Mouse (Mus musculus): ENCODE data around the gene Chst12. TPM values are rescaled to one million over a fixed set of nuclear protein-coding genes. Genes with fewer than 3 reads are reported as not detected.
"Not testable (repeated sequence)": the region's sequence is repeated elsewhere in the genome, so short reads cannot be mapped to it uniquely, and the experiment has no call there.

The Chst12 gene
- total RNA-seq (2015) (68.5 and 74.5 TPM in 2 replicates), total RNA-seq (2017) (31.4 and 39.4 TPM in 2 replicates)

GRCm38 (mm10) chr5:140505208-140505780 lies at the start of gene Chst12:
TSS of gene Chst12 (plus strand) at chr5:140505550.
- peak; percentile 62 for ATAC-seq (replicated peaks; ENCODE audit: poor library complexity)

GRCm38 (mm10) chr5:140461476-140461875 lies 43.9 kb upstream of the Chst12 start:
- ATAC-seq (replicated peaks; ENCODE audit: poor library complexity), result no peak

- ATAC-seq (replicated peaks; ENCODE audit: poor library complexity), result not testable (repeated sequence)
These were observed 42.2 kb upstream of the Chst12 start for GRCm38 (mm10) chr5:140463151-140463550.

- ATAC-seq (replicated peaks; ENCODE audit: poor library complexity), result no peak
These were observed 40.4 kb upstream of the Chst12 start for GRCm38 (mm10) chr5:140464943-140465342.

GRCm38 (mm10) chr5:140472336-140472735 lies 33.0 kb upstream of the Chst12 start:
- ATAC-seq (replicated peaks; ENCODE audit: poor library complexity), result peak; percentile 89

GRCm38 (mm10) chr5:140481458-140481857 lies 23.9 kb upstream of the Chst12 start:
- no peak for ATAC-seq (replicated peaks; ENCODE audit: poor library complexity)

- no peak for ATAC-seq (replicated peaks; ENCODE audit: poor library complexity)
These were observed 14.2 kb upstream of the Chst12 start for GRCm38 (mm10) chr5:140491142-140491541.

- no peak for ATAC-seq (replicated peaks; ENCODE audit: poor library complexity)
These were observed 12.6 kb upstream of the Chst12 start for GRCm38 (mm10) chr5:140492684-140493233.

- ATAC-seq (replicated peaks; ENCODE audit: poor library complexity), result peak; percentile 16; the same call in 1 of the 2 replicates
These were observed 7.2 kb upstream of the Chst12 start for GRCm38 (mm10) chr5:140498176-140498575.

GRCm38 (mm10) chr5:140500736-140501135 lies 4.6 kb upstream of the Chst12 start:
- peak; percentile 27 for ATAC-seq (replicated peaks; ENCODE audit: poor library complexity)

GRCm38 (mm10) chr5:140501982-140502836 lies 3.1 kb upstream of the Chst12 start:
- peak; percentile 31 for ATAC-seq (replicated peaks; ENCODE audit: poor library complexity)

- ATAC-seq (replicated peaks; ENCODE audit: poor library complexity), result not testable (repeated sequence)
These were observed 2.4 kb upstream of the Chst12 start for GRCm38 (mm10) chr5:140502925-140503324.

- peak; percentile 9 for ATAC-seq (replicated peaks; ENCODE audit: poor library complexity)
These were observed 895 bp downstream of the Chst12 start for GRCm38 (mm10) chr5:140506096-140506794.

- no peak for ATAC-seq (replicated peaks; ENCODE audit: poor library complexity)
These were observed 2.3 kb downstream of the Chst12 start for GRCm38 (mm10) chr5:140507466-140508208.

- peak; percentile 42 for ATAC-seq (replicated peaks; ENCODE audit: poor library complexity)
These were observed 3.3 kb downstream of the Chst12 start for GRCm38 (mm10) chr5:140508686-140509085.

- ATAC-seq (replicated peaks; ENCODE audit: poor library complexity), result no peak
These were observed 3.9 kb downstream of the Chst12 start for GRCm38 (mm10) chr5:140509204-140509603.

- no peak for ATAC-seq (replicated peaks; ENCODE audit: poor library complexity)
These were observed 5.0 kb downstream of the Chst12 start for GRCm38 (mm10) chr5:140510012-140511000.

GRCm38 (mm10) chr5:140513921-140514320 lies 8.6 kb downstream of the Chst12 start:
- peak; percentile 62 for ATAC-seq (replicated peaks; ENCODE audit: poor library complexity)

- peak; percentile 35; the same call in 1 of the 2 replicates for ATAC-seq (replicated peaks; ENCODE audit: poor library complexity)
These were observed 9.6 kb downstream of the Chst12 start for GRCm38 (mm10) chr5:140514799-140515486.
